Mouse (Mus musculus) cerebellum, postnatal 14 days (tissue): ENCODE measurements around the gene Elp5.
A peak's percentile ranks its signal among the peaks of the same experiment; 100 is the strongest.
"Not testable (repeated sequence)": the region's sequence is repeated elsewhere in the genome, so short reads cannot be mapped to it uniquely, and the experiment has no call there.

Experiments used
- DNase-seq, 2 experiments: peaks; one replicate each; pipeline ENCODE4 v3.0.0; 2021; ENCODE audit warnings: mixed read lengths in 2 of 2

Gene Elp5

GRCm38 (mm10) chr11:69982225-69982624 is at the start of gene Elp5:
Gene Elp5, minus strand, starts transcription at chr11:69982517.
- no peak for DNase-seq

DNA sequence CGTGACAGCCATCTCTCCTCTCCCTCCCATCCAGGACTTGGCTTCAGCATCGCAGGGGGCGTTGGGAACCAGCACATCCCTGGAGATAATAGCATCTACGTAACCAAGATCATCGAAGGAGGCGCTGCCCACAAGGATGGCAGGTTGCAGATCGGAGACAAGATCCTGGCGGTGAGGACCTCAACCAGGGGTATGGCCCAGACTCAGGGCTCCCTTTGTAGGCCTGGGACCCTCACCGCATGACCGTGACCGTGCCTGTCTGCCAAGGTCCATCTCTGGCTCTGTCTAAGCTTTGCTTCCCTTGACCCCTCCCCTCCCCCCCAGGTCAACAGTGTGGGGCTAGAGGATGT is 49.0 kb upstream of the Elp5 start:
- peak in 1 of 2 experiments; percentile 11 for DNase-seq

- peak in 1 of 2 experiments; percentile 10 for DNase-seq
Measured at GRCm38 (mm10) chr11:70030651-70031320, 48.5 kb upstream of the Elp5 start.

DNA sequence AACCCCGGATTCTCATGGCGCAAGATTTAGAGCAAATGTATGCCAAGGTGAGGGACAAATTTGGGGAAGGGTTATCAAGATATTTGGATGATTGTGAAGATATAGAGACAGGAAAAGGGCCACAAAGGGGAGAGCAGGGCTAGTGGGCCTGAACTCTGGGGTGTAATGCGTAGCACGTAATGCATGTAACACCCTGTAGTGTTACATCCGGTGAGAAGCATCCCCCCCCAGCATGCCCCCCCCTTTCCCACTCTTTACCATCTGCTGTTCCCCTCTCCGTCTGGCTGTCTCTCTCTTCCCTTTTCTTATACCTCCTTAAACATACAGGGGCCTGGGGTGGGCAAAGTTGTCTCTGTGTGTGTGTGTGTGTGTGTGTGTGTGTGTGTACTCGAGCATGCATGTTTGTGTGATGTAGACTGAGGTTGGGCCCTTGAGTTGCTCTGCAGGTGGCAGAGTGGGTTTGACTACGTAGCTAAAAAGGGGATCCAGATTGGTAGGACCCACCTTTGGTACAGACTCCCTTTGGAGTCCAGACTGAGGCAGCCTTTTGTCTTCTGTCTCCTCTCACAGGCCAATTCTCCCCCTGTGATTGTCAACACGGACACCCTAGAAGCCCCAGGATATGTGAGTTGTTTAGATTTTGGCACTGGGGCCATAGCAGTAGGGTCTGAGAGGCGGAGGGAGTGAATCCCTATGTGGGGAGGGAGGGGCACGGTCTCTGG is 47.7 kb upstream of the Elp5 start:
- peak in 1 of 2 experiments; percentile 24 for DNase-seq

DNA sequence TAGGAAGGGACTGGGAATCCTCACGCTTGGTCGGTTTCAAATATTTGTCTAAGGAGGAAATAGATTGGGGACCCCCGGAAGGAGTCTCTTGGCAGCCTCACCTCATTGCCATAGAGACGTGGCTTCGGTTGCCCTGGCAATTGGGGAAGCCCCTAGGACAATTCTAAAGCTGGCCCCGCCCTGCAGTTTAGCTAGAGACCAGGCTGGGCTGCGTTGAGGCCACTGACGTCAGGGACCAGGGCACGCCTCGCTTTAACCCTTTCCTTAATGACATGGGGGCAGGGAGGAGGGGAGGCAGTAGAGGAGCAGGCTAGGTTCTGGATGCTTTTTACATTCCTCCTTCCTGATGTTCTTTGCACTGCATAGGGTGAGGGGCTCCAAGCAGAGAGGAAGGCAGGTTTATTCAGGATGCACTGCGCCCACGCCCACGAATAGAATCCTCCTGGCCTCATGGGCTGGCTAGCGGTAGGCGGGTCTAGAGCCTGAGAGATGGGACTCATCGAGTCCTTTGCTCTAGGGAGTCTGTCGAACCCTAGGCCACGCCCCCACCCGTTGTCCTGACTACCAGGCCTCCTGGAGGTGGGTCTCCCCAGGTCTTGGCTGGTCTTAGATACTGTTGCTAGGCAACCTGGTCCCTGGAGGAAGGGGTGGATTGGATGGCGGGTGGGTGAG is 46.9 kb upstream of the Elp5 start:
- peak; percentile 83 to 86 for DNase-seq

- DNase-seq = peak in 1 of 2 experiments; percentile 41
Measured at GRCm38 (mm10) chr11:70028401-70029129, 46.2 kb upstream of the Elp5 start.

GRCm38 (mm10) chr11:70027397-70027796 is 45.1 kb upstream of the Elp5 start:
- DNase-seq = peak; percentile 52 to 65

- peak in 1 of 2 experiments; percentile 64 for DNase-seq
Measured at GRCm38 (mm10) chr11:70026689-70027088, 44.4 kb upstream of the Elp5 start.

DNA sequence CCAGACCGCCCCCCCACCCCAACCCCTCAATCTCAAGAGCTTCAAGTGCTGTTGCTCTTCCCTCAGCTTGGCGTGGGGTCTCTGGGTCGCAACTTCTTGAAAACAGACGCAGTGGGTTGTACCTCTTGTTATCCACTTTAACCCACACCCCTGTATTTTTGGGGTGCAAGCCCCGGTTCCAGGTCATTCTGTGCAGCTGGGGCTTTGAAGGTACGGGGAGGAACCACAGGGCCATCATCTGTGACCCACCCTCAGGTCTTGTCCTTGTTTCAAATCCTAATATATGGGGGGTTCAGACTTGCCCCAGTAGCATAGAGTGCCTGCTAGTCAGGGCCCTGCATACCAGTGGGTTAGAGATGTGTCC is 41.8 kb upstream of the Elp5 start:
- DNase-seq = peak in 1 of 2 experiments; percentile 7

DNA sequence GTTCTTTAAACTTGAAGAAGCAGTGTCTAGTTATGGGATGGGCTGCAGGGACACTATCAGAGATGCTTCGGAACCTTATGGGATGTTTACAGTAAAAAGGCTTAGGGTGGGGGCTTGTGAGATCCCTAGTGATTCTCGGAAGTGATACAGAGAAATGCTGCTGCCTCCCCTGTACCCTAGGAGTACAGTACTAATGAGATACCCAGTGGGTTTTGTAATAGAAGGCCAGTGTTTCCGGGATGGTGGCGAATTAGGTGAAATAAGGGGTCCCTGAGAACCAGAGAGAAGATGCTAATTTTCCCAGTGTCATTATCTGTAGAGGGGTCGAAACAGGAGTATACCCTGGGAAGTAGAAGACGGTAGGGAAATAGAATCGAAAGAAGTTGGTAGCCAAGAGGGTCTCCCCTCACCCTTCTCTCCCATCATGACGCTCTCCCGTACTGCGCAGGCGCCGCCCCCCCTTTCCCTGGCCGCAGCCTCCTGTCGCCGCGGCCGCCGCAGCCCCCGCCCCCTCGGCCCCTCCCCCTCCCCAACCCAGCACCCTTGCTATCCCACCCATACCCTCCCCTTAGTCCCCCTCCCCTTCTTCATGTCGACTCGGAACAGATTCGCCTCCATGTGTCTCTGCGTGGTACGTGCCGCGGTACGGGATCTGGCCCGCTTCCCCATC is 41.3 kb upstream of the Elp5 start:
- DNase-seq = peak; percentile 55 to 70

DNA sequence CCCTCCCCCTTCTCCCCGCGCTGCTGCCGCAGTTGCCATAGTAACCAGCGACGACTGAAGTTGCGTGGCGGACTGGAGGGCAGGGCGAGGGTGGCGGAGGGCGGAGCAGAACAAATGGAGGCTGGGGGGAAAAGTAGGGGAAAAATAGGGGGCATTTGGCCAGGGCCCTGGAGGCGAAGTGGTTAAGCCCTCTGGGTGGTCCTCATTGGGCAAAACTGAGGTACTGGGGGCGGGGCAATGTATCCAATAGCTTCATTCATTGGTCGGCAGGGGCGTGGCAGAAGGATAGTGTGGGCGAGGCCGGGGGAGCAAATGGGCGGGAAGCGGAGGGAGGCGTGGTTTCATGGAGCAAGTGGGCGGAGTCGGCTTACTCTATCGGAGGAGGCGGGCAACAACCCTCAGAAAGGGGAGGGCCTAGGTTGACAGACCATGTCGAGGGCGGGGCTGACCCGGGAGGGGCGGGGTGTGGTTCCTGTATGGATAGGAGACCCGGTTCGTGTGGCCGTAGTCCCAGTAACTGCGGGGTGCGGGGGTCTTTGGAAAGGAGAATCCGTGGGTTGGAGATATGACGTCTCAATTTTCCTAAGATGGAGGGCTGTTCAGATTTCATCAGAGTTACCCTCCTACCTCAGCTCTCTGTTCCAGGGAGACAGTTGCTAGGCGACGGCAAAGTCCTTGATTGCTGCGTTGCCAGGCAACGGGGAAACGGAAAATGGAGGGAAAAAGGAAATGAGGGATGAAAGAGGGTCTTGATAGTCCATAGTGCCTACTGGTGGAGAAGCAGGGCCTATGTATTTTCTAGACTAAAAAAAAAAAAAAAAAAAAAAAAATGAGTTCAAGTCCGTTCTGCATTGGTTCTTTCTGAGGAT is 39.2 kb upstream of the Elp5 start:
- DNase-seq = peak; percentile 96 to 98

GRCm38 (mm10) chr11:70020731-70021263 is 38.5 kb upstream of the Elp5 start:
- DNase-seq = peak; percentile 84 to 86

DNA sequence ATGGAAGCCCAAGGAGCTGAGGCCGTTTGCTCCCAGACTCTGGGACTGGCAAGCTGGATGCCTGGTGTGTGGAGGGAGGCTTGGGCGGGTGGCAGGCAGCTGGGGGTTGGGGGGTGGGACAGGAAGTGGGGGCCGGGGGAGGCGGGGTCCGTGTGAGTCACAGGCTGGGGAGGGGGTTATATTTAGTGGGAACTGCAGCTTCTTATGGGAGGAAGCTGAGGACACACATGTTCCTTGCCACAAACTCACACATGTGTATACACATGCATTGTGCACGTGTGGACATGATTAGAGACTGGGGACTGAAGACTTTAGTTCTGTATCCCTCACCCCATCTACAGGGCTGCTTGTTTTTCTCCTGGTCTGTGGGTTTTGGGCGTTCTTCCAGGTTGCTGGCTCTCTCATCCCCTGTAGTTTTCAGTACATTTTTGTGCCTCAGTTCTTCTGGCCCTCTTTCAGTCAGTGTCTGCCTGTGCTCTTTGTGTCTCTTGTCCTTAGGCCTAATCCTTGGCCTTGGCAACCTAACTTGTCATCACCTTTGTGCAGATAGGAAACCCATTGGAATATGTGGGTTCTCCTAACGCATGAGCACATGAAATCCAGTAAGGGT is 37.8 kb upstream of the Elp5 start:
- DNase-seq = peak in 1 of 2 experiments; percentile 54

GRCm38 (mm10) chr11:70019495-70020021 is 37.2 kb upstream of the Elp5 start:
- DNase-seq = peak in 1 of 2 experiments; percentile 4

DNA sequence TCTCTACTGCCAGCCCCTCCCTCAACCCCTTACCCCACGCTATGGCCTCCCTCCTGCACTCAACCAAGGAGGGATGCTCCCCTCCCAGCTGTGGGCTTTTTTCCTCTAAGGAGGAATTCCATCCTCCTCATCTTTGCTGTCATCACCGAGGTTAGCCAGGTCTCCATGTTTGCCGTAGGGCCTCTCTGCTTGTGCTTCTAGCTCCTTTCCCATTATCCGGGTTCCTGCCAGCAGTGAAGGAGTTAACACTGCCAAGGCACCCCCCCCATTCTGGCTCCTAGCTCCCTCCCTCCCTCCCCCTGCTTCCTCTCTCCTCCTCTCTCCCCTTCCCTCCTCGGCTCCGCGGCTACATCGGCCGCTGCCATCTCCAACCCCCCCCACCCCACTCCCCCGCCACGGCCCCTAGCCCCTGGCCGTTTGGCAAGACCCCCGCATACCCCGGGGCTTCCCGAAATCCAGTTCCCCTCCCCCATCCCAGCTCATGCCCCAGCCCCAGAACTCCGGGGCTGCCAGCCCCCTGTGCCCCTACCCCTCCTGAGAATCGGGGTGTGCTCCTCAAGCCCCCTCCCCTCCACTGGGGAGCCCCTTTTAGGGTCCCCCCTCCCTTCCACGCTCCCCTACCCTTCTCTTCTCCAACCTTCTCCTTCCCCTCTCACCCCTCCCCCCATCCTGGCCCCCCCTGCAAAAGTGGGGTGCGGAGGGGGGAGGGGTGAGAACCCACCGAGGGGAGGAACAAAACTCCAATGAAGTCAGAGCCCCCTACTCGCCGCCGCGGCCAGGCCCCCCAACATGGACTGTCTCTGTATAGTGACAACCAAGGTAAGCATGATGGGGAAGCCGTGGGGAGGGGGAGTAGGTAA is 36.0 kb upstream of the Elp5 start:
- DNase-seq = peak; percentile 88 to 93

GRCm38 (mm10) chr11:70017199-70017767 is 35.0 kb upstream of the Elp5 start:
- peak in 1 of 2 experiments; percentile 22 for DNase-seq

DNA sequence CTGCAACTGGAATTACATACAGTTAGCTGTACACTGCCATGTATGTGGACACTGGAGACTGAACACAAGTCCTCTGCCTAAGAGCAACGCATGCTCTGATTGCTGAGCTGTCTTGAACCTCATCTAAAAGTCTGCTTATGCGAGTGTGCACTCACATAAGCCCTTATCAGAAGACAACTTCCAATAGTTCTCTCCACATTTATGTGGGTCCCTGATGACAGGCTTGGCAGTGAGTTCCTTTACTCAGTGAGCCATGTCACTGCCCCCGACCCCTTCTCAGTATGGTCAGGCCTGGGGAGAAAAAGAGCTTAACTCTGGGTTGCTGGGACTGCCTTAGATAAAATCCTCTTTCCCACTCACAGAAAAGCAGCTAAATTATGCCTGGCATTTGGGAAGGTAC is 34.4 kb upstream of the Elp5 start, which contains the start of gene Dlg4:
Gene Dlg4 (plus strand): TSS at position 274 of the 400 bp plus-strand sequence.
- DNase-seq = no peak

DNA sequence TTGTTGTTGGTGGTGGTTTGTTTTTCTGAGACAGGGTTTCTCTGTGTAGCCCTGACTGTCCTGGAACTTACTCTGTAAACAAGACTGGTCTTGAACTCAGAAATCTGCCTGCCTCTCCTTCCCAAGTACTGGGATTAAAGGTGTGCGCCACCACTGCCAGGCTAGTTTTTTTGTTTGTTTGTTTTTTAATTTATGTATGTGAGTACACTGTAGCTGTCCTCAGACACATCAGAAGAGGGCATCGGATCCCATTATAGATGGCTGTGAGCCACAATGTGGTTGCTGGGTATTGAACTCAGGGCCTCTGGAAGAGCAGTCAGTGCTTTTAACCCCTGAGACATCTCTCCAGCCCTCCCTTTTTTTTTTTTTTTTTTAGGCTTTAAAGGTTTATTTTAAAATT is 33.9 kb upstream of the Elp5 start:
- DNase-seq = not testable (repeated sequence)

GRCm38 (mm10) chr11:70015677-70016076 is 33.4 kb upstream of the Elp5 start:
- no peak for DNase-seq
